Mouse (Mus musculus) forebrain, postnatal 0 days (tissue): ENCODE data around the gene Dclk2. TPM values are rescaled to one million over a fixed set of nuclear protein-coding genes. Genes with fewer than 3 reads are reported as not detected.

Experiments used
- ATAC-seq: fragments of 200-750 bp; cut with Nextera tagmentation; 2 replicates; pipeline ENCODE4 v1.8.0; 2017; ENCODE audit warnings: mild to moderate bottlenecking, moderate library complexity
- DNase-seq: peaks from one replicate; pipeline ENCODE4 v3.0.0-alpha.2; 2015
- H3K27ac ChIP-seq: fragments of 300-500 bp; sonication (generic); 2 replicates; pipeline ENCODE4 v1.5.1; 2014; ENCODE audit warnings: low read depth, mild to moderate bottlenecking, antibody characterized with exemption, low read length, moderate library complexity, mixed read lengths
- H3K27me3 ChIP-seq: fragments of 300-500 bp; sonication (generic); 2 replicates; pipeline ENCODE4 v1.6.1; 2014; ENCODE audit warnings: mild to moderate bottlenecking, low read length, mixed read lengths; ENCODE audit not compliant: insufficient read depth
- H3K36me3 ChIP-seq: fragments of 300-500 bp; sonication (generic); 2 replicates; pipeline ENCODE4 v1.6.1; 2014; ENCODE audit warnings: mild to moderate bottlenecking, moderate library complexity; ENCODE audit not compliant: insufficient read depth
- H3K4me1 ChIP-seq: fragments of 300-500 bp; sonication (generic); 2 replicates; pipeline ENCODE4 v1.6.1; 2014; ENCODE audit warnings: antibody characterized with exemption; ENCODE audit not compliant: insufficient read depth
- H3K4me2 ChIP-seq: fragments of 300-500 bp; sonication (generic); 2 replicates; pipeline ENCODE4 v1.6.1; 2014; ENCODE audit warnings: low read depth, mild to moderate bottlenecking, moderate library complexity
- H3K4me3 ChIP-seq: fragments of 300-500 bp; sonication (generic); 2 replicates; pipeline ENCODE4 v1.5.1; 2014; ENCODE audit warnings: low read depth, low read length, mixed read lengths
- H3K9ac ChIP-seq: fragments of 300-500 bp; sonication (generic); 2 replicates; pipeline ENCODE4 v1.6.1; 2014; ENCODE audit warnings: mild to moderate bottlenecking
- H3K9me3 ChIP-seq: fragments of 300-500 bp; sonication (generic); 2 replicates; pipeline ENCODE4 v1.6.1; 2016; ENCODE audit warnings: low read length
- CTCF ChIP-seq: sonication (generic); IDR thresholded peaks from 2 replicates; pipeline ENCODE4 v1.5.1; 2016; ENCODE audit warnings: antibody characterized with exemption, control low read depth, low read depth
- WGBS: fragments of 180-500 bp; shearing (Covaris S2); extraction: QIAGEN DNeasy Blood & Tissue Kit; methylation state at CpG from one replicate; pipeline ENCODE4 v1.1.7; 2014; 5-methylcytosine and 5-hydroxymethylcytosine counted together
- polyA plus RNA-seq: library from polyadenylated mRNA; unstranded; fragments of >200 nt; fragmentation: Nextera tagmentation; extraction: Ambion mirVana; gene quantifications from 2 replicates; pipeline ENCODE4 v1.2.1, GENCODE M21; 2015
- total RNA-seq: library from RNA; depleted of rRNA; stranded (reverse); fragments of >200 nt; gene quantifications from 2 replicates; pipeline ENCODE4 v1.2.3, GENCODE M21; 2014

Gene Dclk2
- total and polyA plus RNA-seq, 2 experiments from 2014 or later, result 72.4 to 166 TPM

- H3K4me3 ChIP-seq, result no peak overlapping the region
- H3K4me2 ChIP-seq, result no peak overlapping the region
- DNase-seq (no peak), ATAC-seq (no peak)
- no peak overlapping the region for H3K27ac ChIP-seq
- no peak for TF ChIP-seq CTCF
- WGBS, result 75% methylated on average over 11 of the region's 11 CpGs
- H3K4me1 ChIP-seq, result peaks cover 4% of the 10 kb centered on the region; the same call in 1 of the 2 replicates
- H3K36me3 ChIP-seq, result peaks cover 35% of the 10 kb centered on the region
- H3K9me3 ChIP-seq, result no peaks in the 10 kb centered on the region
- H3K27me3 ChIP-seq, result no peaks in the 10 kb centered on the region
- no peak overlapping the region for H3K9ac ChIP-seq
Measured at GRCm38 (mm10) chr3:86784930-86785329, 135.7 kb downstream of the Dclk2 start.

DNA sequence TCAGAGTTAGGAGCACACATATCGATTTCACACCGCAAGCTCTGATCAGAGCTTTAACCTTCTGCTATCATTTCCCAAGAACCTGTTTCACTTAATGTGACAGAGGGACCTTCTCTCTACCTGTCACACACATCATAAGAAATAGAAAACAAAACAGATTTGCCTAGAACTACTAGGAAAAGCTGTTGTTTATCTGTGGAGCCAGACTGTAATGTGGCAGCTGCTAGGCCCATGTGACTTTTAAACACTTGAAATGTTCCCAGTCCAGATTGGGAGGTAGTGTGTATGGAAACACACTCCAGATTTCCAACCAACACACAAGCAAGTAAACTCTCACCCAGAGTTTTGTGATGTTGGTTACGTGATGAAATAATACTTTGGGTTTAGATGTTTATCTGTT, 136.6 kb downstream of the Dclk2 start:
- 61% methylated on average over 3 of the region's 3 CpGs for WGBS
- H3K4me2 ChIP-seq, result no peak overlapping the region
- no peak overlapping the region for H3K27ac ChIP-seq
- no peak for TF ChIP-seq CTCF
- no peak overlapping the region for H3K9ac ChIP-seq
- peak; percentile 38; the same call in 1 of the 2 replicates for ATAC-seq
- no peaks in the 10 kb centered on the region for H3K27me3 ChIP-seq
- peak; percentile 61 for DNase-seq
- H3K36me3 ChIP-seq, result peaks cover 29% of the 10 kb centered on the region
- H3K4me1 ChIP-seq, result peaks cover 4% of the 10 kb centered on the region; the same call in 1 of the 2 replicates
- H3K4me3 ChIP-seq, result no peak overlapping the region
- H3K9me3 ChIP-seq, result no peaks in the 10 kb centered on the region

- H3K27me3 ChIP-seq, result no peaks in the 10 kb centered on the region
- H3K4me3 ChIP-seq, result no peak overlapping the region
- H3K9ac ChIP-seq, result no peak overlapping the region
- peak; percentile 40 for TF ChIP-seq CTCF
- H3K36me3 ChIP-seq, result 0 out of 2 replicates have a peak, but pooled peaks cover 4% of the 10 kb centered on the region
- no peak overlapping the region for H3K27ac ChIP-seq
- ATAC-seq (no peak), DNase-seq (no peak)
- H3K4me2 ChIP-seq, result no peak overlapping the region
- no peaks in the 10 kb centered on the region for H3K9me3 ChIP-seq
- WGBS, result 74% methylated on average over 4 of the region's 4 CpGs
- H3K4me1 ChIP-seq, result peaks cover 3% of the 10 kb centered on the region; the same call in 1 of the 2 replicates
Measured at GRCm38 (mm10) chr3:86779704-86780103, 140.9 kb downstream of the Dclk2 start.

DNA sequence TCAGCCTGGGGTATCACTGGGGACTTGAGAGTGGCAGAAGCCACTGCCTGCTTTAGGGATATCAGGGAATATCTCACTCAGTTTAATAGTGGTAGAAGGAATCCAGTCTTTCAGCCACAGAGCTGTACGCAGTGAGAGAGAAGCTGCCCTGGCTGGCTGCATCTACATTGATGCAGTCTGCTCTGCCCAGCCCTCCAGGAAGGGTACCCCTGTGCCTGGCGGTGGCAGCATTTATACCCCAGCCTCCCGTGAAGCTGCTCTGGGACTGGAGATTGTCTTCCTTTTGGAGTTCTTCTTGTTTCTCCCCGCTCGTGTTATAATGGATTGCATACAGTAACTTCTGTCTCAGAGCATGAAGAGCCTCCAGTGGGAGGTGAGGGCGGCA, 145.2 kb downstream of the Dclk2 start:
- ATAC-seq, result peak; percentile 47
- H3K27ac ChIP-seq, result no peak overlapping the region
- H3K4me3 ChIP-seq, result no peak overlapping the region
- no peak overlapping the region for H3K9ac ChIP-seq
- H3K9me3 ChIP-seq, result no peaks in the 10 kb centered on the region
- H3K4me2 ChIP-seq, result no peak overlapping the region
- H3K4me1 ChIP-seq, result peaks cover 5% of the 10 kb centered on the region; the same call in 1 of the 2 replicates
- 59% methylated on average over 6 of the region's 6 CpGs for WGBS
- no peak for TF ChIP-seq CTCF
- H3K36me3 ChIP-seq, result no peaks in the 10 kb centered on the region
- no peak for DNase-seq
- no peaks in the 10 kb centered on the region for H3K27me3 ChIP-seq

- Histone ChIP-seq H3K27me3 (no peaks in the 10 kb centered on the region), H3K4me1 (peaks cover 5% of the 10 kb centered on the region; the same call in 1 of the 2 replicates), H3K36me3 (no peaks in the 10 kb centered on the region), H3K9me3 (no peaks in the 10 kb centered on the region), H3K27ac (0 out of 2 replicates have a peak overlapping the region, but pooled peaks have one; percentile 21), H3K4me2 (0 out of 2 replicates have a peak overlapping the region, but pooled peaks have one; percentile 14), H3K9ac (no peak overlapping the region), H3K4me3 (no peak overlapping the region)
- peak; percentile 50; the same call in 1 of the 2 replicates for ATAC-seq
- no peak for TF ChIP-seq CTCF
- DNase-seq, result no peak
- 33% methylated on average over 14 of the region's 14 CpGs for WGBS
Measured at GRCm38 (mm10) chr3:86774566-86775443, 145.8 kb downstream of the Dclk2 start.

DNA sequence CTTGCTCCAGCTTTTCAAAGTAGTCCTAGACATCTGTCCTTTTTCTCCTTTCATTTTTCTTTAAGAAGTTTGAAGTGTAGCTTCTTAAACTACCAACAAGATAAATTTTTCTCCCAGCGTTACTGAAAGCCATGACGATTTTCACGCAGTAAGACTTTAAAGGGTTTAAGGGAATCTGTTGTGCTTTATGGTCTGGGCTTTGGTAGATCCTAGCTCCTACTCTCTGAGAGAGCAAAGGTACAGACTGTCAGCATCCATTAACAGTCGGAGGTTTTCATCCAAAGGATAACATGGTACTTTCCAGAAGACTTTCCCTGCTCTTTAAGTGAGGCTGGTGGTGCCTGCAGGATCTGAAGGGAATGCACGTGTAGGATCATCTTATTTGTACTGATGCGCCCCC, 151.7 kb downstream of the Dclk2 start:
- Histone ChIP-seq H3K27me3 (no peaks in the 10 kb centered on the region), H3K4me3 (no peak overlapping the region), H3K27ac (no peak overlapping the region), H3K9ac (no peak overlapping the region), H3K4me1 (no peaks in the 10 kb centered on the region), H3K36me3 (no peaks in the 10 kb centered on the region), H3K9me3 (no peaks in the 10 kb centered on the region), H3K4me2 (no peak overlapping the region)
- WGBS, result 53% methylated on average over 6 of the region's 6 CpGs
- no peak for TF ChIP-seq CTCF
- ATAC-seq (no peak), DNase-seq (no peak)

- Histone ChIP-seq H3K4me2 (no peak overlapping the region), H3K36me3 (no peaks in the 10 kb centered on the region), H3K4me3 (no peak overlapping the region), H3K4me1 (no peaks in the 10 kb centered on the region), H3K9ac (no peak overlapping the region), H3K9me3 (no peaks in the 10 kb centered on the region), H3K27me3 (no peaks in the 10 kb centered on the region), H3K27ac (no peak overlapping the region)
- TF ChIP-seq CTCF, result no peak
- WGBS, result 28% methylated on average over 8 of the region's 8 CpGs
- ATAC-seq, result no peak
- DNase-seq, result no peak
Measured at GRCm38 (mm10) chr3:86768553-86768952, 152.1 kb downstream of the Dclk2 start.
